Mouse (Mus musculus) adrenal gland (tissue): ENCODE measurements at regions not wholly inside any gene's neighbourhood (a gene's known extent, or its start where the extent isn't known, plus 50 kb on each side); places are given as distances from the start of the nearest gene placed in this dataset.

Source experiments
- intact Hi-C: fragments of 180-260 bp; cut with DNase I; formaldehyde crosslinking; loops from one replicate; pipeline ENCODE4 v1.15.1; 2025

DNA sequence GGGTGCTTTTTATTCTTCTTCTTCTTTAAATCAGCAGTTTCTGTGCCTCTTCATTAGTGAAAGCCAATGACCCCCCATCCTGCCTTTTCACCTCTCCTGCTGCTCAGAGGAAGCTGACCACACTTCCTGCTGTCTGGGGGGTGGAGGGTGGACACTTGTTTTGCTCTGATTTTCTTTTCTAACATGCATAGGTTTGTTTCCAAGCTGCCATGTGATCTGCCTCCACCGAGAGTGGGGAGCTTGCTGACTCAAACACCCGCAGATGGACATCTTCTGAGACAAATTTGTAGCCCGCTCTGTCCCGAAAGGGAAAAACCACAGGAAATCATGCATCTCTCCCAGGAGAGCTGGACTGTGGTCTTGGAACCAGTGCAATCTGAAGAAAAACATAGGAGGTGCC, 141.3 kb downstream of the Gm826 start:
- intact Hi-C loops, result no loop called here

DNA sequence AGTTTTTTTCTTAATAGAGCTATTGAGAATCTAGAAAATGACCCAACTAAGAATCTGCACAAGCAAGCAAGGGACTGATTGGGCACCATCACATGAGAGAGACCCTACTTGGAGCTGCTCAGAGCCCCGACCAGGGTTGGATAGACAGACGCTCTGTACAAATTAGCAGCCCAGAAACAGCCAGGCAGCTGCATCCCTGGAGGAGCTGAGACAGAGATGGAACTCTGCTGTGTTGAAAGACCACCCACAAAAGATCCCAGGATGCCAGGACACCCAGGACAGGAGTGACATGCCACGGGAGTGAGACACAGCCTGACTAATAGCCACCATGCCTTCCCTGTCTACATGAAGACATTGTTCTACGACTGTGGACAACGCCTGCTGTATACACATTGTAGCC, 147.9 kb downstream of the Gm826 start:
- intact Hi-C loops, result no loop called here

DNA sequence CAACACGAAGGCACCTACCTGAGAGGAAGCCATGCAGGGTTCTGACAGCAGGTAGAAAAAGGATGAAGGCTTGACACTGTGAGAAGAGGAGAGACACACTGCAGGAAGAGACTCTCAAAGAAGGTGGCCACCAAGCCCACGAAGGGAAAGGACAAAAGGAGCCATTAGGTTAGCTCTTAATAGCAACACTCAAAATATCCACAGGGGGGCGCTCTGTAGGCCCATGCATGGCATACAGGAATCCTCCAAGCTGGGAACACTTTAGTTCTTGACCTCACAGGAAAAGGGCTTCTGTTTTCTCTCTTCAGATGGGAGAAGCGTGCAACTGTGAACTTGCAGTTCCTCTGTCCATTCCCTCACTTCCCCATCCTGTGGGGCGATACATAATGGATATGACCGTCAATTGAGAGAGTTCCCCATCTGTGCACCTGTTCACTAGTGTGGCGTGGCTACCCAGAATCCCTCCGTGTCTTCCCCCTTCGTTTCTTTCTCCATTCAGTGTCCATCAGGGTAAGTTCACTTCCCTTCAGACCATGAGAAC, 162.9 kb downstream of the Gm826 start:
- intact Hi-C loops, result no loop called here

DNA sequence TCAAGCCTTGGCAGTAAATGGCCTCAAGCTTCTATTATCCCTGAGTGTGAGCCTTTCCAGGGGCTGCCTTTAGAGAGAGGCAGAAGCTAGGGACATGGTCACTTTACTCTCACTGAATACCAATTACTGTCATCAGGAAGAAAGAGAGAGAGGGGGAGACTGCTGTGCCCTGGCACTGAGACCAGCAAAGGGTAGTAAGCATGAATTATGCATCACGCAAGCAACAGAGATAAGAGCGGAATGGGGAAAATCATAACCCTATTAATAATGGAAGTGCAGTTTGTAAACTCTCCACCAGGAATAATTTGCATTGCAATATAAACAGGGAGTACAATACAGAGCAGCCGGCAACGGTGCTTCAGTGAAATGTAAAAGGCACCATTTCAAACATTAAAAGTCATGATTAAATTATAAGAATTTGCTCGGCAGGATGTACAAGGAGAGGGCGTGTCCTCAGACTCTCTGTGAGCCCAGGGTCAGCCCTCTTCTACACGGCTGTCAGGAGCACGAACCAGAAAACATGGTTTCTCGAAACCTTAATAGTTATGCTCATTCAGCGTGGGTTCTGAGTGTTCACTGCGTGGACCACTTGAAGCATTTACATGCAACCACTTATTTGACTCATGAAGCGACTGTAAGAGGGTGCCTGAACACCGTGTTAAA, 175.2 kb downstream of the Gm826 start:
- intact Hi-C loops, result no loop called here

DNA sequence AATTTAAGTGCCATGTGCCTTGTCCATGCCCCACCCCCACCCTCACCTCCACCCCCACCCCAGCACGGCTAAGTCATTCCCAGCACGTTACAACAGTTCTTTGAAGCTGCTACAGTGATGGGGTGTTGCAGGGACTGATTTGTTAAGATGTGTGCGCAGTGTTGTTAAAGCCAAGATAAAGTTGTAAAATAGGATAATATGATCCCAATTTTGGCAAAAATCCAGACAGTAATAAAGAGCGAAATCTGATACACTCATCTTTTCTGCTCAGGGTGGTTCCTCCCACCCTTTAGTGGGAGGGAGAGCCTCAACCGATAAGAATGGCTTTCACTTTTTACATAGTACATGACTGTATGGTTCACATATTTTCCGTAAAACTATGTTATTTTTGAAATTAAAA, 180.2 kb downstream of the Gm826 start:
- intact Hi-C loops, result no loop called here

DNA sequence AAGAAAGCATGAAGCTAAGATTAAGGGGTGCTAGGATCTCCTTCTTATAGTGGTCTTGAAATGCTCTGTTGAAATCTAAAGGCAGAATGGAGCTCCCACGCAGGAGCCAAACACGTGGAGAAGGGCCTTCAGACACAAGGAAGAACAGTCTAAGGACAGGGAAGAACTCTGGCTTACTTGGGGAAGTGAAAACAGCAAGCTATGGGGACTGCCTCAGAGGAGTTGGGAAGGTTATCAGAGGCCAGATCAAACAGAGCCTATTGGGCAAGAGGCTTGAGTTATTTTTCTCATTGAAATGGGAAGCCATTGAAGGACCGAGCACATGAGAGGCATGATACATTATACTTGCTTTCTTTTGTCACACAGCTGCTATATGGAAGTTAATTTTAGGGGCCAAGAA, 181.9 kb downstream of the Gm826 start:
- intact Hi-C loops, result no loop called here

DNA sequence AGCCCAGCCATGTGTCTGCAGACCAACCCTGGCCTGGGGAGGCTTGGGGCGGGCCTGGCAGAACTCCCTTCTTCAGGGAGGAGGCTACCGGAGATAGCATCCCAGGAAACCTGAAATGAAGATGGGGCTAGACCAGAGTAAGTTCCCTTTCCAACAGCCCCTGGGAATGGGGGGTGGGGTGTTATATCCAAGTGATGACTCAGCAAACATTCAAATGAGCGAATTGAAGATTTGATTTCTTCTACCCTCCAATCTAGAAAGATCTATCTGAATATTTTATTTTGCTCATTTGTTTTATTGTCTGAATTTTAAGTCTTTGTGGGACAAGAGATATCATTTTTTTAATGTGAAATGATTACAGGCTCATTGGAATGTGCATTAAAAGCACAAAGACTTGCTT, 185.0 kb downstream of the Gm826 start:
- intact Hi-C loops, result no loop called here

DNA sequence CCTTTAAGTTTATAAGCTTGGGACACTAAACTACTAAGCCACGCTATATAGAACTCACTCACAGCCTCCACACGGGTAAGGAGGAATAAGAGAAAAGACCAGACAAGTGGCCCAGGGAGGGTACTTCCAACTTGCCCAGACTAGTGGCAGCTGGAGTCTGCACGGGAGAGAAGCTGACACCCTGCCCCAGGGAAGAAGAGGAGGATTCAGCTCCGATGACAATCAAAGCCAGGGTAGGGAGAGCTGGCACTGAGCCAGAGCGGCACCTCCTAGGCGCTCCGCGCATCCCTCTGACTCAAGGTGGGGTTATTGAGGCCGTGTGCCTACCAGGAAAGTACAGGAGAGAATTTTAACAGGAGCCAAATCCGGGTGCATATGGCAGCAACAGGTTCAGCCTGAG, 185.4 kb downstream of the Gm826 start:
- intact Hi-C loops, result no loop called here

DNA sequence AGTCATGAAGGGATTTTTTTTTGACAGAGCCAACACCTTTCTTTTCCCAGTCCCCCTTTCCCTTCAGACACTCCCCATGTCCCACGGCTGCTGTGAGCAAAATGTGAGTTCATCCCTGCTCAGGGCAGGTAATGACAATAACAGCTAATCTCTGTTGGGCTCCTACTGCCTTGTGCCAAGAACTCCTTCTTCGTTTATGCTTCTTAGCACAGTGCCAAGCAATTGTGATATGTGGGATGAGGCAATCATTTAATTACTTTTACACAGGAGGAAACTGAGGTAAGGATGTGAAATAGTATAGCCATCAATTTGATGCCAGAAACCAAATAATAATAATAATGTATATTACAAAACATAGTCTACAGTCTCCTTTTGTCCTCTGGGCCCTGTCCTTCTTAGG, 185.9 kb downstream of the Gm826 start:
- intact Hi-C loops, result no loop called here

DNA sequence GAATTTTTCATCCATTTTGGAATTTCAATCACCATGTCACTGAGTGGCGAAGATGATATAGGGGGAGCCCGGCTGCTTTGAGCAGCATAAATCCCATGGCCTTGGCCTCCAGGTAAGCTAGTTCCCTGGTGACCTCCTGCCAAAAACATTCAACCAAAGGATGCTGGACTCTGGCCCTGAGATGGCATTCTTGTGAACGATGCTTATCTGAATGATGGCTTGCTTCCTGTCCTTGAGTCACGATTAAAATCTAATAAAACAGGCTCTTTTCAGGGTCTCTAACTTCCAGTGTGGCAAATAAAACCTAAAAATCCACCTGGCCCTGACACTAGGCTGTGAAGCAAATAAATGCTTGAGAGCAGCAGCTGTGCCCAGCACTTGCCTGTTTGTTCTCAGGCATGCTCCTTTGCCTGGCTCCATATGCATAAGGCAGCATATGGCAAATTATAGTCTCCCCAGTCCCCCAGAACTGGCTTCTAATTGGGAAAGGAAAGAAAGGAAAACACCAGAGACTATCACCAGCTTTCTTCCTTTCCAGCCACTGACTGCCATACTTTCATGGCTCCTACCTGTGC, 193.7 kb downstream of the Gm826 start:
- intact Hi-C loops, result no loop called here

DNA sequence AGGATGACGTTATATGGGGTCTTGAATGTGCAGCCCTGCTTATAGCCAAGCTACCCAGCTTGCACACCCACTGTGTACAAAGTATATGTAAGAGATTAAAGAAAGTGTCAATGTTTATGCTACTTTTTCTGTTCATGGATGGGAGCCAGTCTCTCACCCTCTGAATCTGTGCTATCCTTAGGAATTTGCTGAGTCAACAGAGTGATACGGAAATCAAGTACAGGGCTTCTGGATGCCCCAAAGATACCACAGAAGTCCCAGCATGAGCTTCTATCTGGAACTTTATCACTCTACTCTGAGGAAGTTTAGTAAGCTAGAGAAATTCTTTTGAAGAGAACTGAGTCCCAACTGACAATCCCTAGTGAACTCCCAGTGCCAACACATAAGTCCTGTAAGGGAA, 195.9 kb downstream of the Gm826 start:
- intact Hi-C loops, result no loop called here

DNA sequence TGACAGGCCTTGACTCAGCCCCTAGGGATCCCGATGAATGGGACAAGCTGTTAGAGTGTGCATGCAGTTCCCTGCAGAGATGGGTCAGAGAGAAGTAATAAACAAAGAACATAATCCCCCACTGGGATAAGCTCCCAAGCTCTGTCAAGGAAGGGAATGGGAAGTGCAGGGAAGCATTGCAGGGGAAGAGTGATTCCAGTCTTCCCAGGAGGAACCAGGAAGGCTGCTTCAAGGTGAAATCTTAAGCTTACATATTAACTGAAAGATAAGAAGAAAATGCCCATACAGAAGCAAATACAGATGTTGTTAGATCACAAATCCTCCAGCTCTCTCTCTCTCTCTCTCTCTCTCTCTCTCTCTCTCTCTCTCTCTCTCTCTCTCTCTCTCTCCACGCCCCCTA, 202.2 kb downstream of the Gm826 start:
- intact Hi-C loops, result no loop called here

DNA sequence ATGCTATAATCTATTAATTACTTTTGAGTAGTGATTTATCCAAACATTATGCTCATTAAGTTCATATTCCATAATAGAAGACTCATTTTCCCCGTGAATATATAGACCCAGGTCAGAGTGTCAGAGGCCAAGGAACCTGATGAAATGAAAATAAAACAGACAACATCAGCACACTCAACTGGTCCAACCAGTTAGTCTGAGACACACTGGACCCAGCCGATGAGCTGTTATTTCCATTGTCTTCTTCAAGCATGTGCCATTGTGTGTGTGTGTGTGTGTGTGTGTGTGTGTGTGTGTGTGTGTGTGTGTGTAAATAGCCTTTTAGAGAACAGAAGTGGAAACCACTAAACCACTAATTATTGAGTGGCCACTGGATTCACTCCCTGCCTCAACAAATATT, 202.6 kb downstream of the Gm826 start:
- intact Hi-C loops, result no loop called here

DNA sequence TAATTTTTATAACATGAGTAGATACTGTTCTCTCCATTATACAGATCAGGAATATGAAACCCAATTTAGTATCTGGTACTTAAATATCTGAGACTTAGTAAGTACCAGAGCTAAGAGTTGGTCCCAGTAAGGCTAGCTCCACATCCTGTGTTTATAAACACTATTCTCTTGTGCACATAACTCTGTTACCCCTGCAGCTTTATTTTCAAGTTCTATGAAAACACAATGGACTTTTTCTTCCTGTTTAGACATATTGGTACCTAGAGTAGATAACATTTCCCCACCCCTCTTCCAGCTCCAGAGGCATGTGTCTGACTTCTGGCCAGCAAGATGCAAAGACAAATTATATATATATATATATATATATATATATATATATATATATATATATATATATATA, 216.8 kb downstream of the Gm826 start:
- intact Hi-C loops, result no loop called here

DNA sequence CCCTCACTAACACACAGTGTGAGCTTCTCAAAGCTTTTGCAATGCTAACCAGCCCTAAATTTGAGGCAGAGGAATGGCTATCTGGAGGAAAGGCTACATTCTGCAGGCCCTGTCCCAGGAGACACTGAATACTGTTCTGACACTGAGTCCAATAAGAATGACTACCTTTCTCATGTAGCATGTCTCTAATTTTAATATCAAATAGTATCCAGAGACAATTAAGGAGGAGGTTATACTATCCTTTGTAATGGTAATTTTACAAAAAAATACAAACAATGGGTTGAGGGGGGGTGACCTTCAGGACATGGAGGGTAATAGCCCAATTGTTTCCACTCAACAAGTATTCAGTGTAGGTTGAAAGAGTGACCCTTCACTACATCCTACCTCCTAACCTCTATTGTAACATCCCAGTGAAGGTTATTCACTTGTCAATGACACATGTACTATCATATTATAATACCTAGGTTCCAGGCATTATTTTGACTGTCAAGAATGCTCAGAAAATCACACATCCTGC, 222.7 kb downstream of the Gm826 start:
- intact Hi-C loops, result no loop called here

DNA sequence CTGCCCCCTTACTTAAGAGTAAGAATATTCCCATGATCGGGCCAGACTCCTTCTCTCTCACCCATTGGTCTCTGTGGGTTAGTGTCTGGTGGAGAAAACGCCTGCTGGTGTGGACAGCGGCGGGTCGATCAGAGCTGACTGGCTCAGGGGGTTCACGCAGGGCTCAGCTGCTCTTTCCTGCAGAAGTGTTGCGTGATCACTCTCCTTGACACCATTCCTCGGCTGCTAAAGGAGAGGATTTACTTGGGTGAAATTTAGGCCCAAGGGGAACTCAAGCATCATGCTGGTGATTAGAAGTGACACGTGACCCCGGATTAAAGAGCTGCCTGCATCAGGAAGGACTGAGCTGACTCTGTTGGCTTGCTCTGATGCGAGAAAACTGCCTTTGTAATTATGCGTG, 240.9 kb downstream of the Gm826 start:
- intact Hi-C loops, result no loop called here

DNA sequence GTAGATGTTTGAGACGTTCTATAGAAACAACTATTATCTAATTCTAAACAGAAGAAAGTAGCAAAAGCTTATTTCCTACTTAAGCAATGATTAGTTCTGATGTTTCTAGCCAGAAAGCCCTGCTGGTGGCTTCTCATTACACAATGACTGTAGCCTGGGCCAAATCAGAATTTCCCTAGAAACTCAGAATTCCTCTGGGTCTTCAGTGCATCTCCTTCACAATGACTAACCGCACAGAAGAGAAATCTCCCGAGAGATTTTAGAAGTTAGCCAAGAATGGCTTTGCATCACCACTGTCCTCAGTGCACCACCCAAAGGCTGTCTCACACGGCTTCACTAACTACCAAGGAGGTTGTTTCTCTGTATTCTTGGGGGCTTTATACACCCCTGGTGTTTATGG, 248.0 kb downstream of the Gm826 start:
- intact Hi-C loops, result no loop called here

DNA sequence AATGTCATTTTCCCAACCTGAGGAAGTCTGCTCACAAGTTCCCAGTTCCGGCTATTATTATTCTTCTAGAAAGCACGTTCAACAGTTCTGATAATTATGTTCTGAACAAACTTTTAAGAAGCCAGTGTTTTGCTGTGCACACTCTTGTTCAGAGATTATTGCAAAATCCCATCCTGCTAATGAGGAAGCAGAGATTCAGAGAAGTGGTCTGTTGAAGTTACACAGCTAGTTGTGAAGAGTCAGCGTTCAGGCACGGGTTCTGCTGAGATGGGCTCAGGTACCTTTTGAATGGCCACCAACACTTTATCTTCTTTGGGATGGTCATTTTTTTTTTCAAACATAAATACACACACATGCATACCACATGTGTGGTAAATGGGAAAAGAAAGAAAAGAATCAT, 250.3 kb downstream of the Gm826 start:
- intact Hi-C loops, result no loop called here

DNA sequence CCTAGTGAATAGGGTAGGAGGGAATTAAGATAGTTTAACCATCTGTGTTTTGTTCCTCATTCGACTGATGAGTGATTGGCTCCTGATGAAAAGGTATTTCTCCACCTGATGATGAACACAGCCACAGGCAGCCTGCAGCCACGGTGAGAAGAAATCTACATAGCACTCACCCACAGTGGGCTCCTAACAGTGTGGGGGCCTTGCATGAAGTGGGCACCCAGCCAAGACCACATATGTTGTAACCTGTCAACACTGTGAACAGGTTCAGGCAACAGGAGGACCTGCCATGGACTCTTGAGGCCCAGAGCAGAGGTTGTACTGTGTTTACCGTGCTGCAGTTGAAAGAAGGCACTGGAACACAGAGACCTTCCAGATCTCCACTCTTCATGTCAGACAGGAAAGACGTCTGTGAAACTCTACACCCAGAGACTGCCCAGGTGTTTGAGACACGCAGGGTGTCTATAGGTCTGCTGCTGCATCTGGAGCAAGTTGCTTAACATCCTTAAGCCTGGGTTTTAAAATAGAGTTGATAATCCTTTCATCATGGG, 251.8 kb downstream of the Gm826 start:
- intact Hi-C loops, result no loop called here

DNA sequence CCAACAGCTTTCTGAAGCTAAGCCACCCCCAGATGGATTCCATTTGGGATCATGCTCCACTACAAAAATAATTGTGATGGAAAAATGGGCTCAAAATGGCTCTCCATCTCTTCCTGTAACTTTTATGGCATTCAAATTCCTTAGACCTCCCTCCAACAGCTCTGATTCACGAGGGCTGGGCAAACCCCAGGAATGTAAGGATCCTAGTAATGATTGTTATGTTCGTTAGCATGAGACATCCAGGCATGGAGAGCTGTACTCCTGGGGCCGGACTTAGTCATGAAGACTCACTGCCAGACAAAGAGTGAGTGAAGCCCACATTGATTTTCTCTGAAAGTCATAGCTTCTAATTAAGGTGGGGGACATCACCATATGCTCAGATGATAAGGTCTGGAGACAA, 258.3 kb downstream of the Gm826 start:
- intact Hi-C loops, result no loop called here

DNA sequence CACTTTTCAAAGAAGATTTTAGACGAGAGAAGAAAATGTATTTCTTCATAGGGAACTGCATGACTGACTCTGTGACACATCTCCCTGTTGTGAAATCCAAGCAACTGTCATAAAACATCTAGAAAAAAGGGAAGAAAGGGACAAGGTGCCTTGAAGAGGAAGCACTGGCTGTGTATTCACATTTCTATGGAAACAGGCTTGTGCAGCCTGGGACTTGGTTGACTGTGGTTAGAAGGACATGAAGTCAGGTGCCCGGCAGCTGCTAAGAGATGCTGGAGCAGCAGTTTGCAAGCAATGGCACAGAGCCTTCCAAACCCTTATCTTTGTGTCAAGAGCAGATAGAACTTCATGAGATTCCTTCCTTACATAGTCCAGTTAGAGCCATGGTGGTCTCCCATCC, 263.5 kb downstream of the Gm826 start:
- intact Hi-C loops, result no loop called here

DNA sequence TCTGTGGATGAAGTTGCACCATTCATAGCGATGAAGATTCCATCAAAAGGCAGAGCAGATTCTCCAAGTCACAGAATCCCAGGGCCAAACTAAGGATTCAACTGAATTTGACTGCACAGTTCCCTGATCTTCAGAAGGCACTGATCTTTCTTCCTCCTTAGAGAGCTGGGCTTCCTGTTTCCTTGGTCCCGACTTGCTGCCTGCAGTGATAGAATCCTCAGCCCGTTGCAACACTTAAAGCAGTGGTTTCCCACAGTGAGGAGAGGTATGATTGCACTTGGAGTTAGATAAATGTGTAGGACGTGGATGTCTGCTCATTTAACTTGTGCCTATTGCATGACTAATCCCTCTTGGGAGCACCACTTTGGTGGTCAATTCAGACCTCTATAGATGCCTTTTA, 265.2 kb downstream of the Gm826 start:
- intact Hi-C loops, result no loop called here

DNA sequence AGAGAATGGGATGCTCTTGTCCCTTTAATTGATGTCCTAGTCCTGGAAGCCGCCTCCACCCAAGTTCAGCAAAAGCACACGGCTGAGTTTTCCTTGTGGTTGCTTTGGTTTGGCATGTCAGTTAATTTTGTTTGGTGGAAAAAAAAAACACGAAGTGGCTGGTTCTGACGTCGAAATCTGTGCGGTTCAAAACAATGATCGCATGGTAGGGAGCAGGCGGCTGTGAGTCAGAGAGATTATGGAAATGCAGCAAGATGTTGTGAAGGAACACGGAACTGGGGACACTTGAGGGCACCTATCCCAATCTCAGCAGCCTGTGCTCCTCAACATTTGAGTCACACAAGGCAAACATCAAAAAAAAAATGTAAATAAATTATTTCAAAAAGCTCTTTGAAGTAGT, 266.1 kb downstream of the Gm826 start:
- intact Hi-C loops, result no loop called here
